Mouse (Mus musculus): ENCODE results near the gene Gm11939. TPM values are rescaled to one million over a fixed set of nuclear protein-coding genes. Genes with fewer than 3 reads are reported as not detected.
"Not testable (repeated sequence)": the region's sequence is repeated elsewhere in the genome, so short reads cannot be mapped to it uniquely, and the experiment has no call there.

Gene Gm11939
- total RNA-seq (2021): not detected
- long read RNA-seq, experiment 1: 0 reads
- long read RNA-seq, experiment 2: 0 reads

DNA sequence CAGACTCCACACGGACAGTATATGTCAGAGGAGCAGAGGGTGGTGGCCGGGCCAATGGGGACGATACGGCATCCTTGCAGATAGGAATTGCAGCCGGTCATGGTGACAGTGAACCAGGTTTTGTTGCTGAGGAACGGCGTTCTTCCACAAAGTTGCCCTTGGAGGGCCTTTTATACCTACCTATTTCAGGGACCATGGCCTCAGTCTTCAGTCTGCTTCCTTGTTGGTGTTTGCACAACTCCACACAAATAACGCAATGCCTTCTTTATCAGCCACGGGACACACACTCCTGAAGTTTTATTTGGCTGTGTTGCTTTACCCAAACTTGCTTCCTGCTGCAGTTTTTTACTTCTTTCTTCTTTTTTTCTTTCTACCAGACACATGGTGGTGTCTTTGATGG, at the start of gene Gm11939:
TSS of gene Gm11939 (minus strand) at position 101 of the 400 bp plus-strand sequence.
- intact Hi-C loops (cut with DNase I; ENCODE audit: low total_unique reads): no loop called here

DNA sequence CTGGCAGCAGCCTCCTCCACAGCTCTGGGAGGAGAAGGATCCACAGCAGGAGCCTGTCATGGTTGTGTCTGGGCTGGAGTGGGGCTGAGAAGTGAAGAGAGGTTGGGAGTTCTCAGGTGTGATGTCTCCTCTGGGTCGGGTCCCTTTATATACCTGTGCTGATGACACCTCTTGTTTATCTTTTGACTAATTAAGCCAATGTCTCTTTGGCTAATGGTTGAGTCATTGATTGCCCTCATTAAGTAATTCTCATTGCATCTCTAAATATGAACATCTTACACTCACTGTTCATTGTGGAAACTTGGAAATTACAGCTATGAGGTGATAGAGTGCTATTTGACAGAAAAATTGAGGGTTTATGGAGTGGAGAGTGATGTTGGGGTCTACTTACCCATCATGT, 43.9 kb upstream of the Gm11939 start, which contains the start of gene Gm11938:
TSS of gene Gm11938 (minus strand) at position 101 of the 400 bp plus-strand sequence.
- DNase-seq; intact Hi-C loops (cut with DNase I; ENCODE audit: low total_unique reads): not testable (repeated sequence)

More for the DNA sequence above, at the start of gene Gm11939:
- DNase-seq: no peak

DNA sequence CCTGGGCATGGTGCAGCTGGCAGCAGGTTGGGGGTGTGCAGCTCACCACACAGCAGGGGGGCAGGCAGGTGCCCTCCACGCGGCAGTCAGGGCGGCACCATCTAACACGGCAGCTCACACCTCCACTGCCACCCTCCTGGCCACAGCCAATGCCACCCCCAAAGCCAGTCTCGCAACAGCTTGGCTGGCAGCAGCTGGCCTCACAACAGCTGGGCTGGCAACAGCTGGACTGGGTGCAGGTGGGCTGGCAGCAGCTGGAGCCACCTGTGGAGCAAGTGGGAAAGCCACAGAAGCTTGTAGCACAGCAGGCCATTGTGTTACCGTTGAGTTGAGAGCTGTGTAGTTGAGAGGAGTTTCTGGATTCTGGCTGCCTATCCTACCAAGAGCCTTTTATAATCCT, 38.5 kb upstream of the Gm11939 start, which contains the start of gene Krtap9-3:
TSS of gene Krtap9-3 (minus strand) at position 364 of the 400 bp plus-strand sequence.
- intact Hi-C loops (cut with DNase I; ENCODE audit: low total_unique reads); DNase-seq: not testable (repeated sequence)

DNA sequence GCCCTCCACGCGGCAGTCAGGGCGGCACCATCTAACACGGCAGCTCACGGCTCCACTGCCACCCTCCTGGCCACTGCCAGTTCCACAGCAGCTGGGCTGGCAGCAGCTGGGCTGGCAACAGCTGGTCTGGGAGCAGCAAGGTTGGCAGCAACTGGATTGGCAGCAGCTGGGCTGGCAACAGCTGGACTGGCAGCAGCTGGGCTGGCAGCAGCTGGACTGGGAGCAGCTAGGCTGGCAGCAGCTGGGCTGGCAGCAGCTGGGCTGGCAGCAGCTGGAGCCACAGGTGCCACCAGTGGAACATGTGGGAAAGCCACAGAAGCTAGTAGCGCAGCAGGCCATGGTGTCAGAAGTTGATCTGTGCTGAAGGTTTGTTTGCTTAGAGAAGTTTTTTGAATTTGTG, 31.7 kb upstream of the Gm11939 start, which contains the start of gene Krtap1-3:
TSS of gene Krtap1-3 (minus strand) at position 359 of the 400 bp plus-strand sequence.
- no peak for DNase-seq
- intact Hi-C loops (cut with DNase I; ENCODE audit: low total_unique reads): no loop called here

DNA sequence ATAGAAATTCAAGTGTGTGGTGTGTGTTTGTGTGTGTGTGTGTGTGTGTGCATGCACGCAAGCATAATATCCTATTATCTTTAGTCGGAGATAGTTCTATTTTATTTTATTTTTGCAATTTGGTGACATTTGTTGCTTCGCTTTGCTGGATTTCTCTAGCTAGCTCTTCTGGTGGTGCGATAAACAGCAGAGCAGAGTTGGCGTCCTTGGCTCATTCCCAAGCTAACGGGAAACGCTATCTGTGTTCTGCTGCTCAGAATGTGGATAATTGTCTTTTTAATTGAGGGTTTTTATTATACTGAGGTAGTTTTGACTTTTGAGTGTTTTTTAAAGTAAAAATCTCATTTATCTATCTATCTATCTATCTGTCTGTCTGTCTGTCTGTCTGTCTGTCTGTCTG, 25.8 kb upstream of the Gm11939 start:
- no peak for DNase-seq
- intact Hi-C loops (cut with DNase I; ENCODE audit: low total_unique reads): no loop called here

DNA sequence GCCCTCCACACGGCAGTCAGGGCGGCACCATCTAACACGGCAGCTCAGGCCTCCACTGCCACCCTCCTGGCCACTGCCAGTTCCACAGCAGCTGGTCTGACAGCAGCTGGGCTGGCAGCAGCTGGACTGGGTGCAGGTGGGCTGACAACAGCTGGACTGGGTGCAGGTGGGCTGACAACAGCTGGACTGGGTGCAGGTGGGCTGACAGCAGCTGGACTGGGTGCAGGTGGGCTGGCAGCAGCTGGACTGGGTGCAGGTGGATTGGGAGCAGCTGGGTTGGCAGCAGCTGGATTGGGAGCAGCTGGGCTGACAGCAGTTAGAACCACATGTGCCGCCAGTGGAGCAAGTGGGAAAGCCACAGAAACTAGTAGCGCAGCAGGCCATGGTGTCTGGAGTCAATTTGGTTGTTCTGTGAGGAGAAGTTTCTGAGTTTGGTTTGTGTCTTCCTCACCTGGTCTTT, 24.0 kb upstream of the Gm11939 start, which contains the start of gene Krtap1-4:
TSS of gene Krtap1-4 (minus strand) at position 410 of the 460 bp plus-strand sequence.
- intact Hi-C loops (cut with DNase I; ENCODE audit: low total_unique reads): no loop called here
- DNase-seq: no peak

DNA sequence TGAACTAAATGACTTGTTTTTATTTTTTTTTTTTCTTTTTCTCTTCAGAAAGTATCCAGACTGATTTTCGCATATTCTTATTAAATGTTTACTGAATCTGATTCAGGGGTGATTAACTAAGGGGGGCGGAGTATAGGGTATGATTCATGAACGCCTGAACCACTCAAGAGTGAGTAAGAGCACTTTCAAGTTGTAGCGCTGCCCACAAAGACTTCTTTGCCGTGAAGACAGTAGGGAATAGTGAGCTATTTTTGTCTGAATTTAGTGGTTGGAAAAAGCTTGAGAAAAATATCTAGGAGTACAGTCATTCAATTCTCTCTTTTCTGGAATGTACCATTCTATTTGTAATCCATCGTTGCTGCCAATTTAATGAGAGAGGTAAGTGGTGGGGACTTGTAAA, 22.3 kb upstream of the Gm11939 start:
- DNase-seq: no peak
- intact Hi-C loops (cut with DNase I; ENCODE audit: low total_unique reads): no loop called here

DNA sequence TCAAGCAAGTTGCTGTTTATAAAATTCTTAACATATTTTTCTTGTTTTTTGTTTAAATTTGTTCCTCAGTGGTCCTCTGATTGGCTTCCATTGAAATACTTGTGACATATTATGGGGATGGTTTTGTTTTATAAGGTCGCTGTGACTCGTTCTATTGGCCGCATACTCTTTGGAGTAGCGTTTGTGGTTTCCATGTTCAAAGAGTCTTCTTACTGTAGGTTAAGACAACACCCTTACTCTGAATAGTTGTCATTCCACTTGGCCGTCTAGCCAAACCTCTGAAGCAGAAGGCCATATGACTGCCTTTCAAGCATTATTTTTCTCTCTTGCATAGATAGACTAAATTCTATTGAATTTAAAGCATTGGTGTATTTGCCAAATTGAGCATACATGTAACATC, 21.8 kb upstream of the Gm11939 start:
- DNase-seq: no peak
- intact Hi-C loops (cut with DNase I; ENCODE audit: low total_unique reads): no loop called here

DNA sequence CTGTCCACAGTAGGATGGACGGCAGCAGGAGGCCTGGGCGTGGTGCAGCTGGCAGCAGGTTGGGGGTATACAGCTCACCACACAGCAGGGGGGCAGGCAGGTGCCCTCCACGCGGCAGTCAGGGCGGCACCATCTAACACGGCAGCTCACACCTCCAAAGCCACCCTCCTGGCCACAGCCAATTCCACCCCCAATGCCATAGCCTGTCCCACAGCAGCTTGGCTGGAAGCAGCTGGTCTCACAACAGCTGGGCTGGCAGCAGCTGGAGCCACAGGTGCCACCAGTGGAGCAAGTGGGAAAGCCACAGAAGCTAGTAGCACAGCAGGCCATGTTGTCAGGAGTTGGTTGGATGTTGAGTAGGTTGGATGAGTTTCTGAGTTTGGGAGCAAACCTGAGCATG, 21.4 kb upstream of the Gm11939 start, which contains the start of gene Krtap1-5:
TSS of gene Krtap1-5 (minus strand) at position 381 of the 400 bp plus-strand sequence.
- no peak for DNase-seq
- intact Hi-C loops (cut with DNase I; ENCODE audit: low total_unique reads): no loop called here

DNA sequence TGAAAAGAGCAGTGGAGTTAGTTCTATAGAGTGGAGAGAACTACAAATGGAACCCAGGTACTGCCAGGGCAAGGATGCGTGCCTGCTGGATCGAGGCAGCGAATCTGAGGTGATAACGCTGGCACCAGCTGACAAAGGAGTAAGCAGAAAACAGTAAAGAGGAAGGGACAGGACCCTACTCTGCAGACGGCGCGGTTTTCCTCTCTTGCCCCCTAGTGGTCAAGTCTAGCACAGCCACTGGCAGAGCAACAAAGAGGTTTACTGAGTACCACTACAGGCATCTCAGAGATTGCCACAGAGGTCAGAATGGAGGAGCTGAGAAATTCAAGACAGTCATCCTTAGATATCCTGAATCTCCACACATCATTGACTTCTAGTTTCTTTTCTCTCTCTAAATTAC, 14.8 kb upstream of the Gm11939 start:
- intact Hi-C loops (cut with DNase I; ENCODE audit: low total_unique reads): no loop called here
- peak; percentile 52 for DNase-seq

DNA sequence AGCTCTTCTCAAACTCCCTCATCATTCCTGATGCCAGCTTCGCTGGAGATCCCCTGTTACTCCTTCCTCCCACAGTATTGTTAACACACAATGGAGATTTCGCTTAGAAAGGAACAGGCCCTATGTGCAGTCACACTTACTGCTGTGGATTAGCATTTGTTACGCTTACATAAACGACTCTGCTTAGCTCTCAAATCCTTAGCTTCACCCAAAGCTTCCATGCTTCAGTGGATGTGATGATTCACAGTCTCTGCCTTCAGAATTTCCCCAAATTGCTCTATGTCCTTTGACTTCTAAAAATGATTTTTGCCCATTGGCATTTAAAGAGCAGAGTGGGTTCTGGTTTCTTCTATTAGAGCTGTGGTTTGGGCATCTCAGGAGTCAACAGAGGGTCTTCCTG, 13.9 kb upstream of the Gm11939 start:
- intact Hi-C loops (cut with DNase I; ENCODE audit: low total_unique reads): no loop called here

DNA sequence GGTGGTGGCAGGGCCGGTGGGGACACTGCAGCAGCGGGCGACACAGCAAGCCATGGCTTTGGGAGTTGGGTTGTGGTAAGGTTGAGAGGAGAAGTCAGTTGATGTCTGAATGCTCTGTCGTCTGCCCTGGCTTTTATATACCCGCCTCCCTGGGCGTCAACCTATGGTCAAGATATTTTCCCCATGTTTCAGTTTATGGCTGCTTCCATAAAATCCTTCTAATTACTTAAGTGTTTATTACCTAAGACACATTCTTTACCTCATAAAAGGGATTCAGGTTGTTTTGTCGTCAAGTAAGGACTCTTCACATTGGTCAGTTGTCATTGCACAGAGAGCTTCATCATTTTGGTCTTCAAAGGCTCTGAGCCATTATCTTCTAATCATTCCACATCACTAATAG, 7.3 kb upstream of the Gm11939 start, which contains the start of gene Krtap3-1:
TSS of gene Krtap3-1 (minus strand) at position 101 of the 400 bp plus-strand sequence.
- intact Hi-C loops (cut with DNase I; ENCODE audit: low total_unique reads): no loop called here

More for the DNA sequence above, 13.9 kb upstream of the Gm11939 start:
- DNase-seq: no peak

DNA sequence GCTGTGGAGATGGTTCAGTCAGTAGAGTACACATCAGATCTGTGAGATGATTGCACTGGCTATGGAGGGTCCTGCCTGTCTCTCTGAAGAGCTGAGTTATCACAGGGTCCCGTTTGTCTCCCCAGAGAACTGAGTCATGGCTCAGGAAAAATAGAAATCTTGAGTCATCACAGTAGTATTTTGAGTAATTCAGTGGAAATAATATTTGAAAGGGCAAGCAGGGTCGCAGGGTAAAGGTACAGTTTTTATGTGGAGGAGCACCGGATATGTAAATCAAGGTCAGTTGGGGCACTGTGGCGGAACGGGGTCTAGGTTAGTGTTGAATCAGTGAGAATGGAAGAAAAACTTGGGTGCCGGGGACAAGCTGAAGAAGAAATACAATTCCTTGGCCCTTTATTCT, 3.3 kb upstream of the Gm11939 start:
- no peak for DNase-seq
- intact Hi-C loops (cut with DNase I; ENCODE audit: low total_unique reads): no loop called here

More for the DNA sequence above, 7.3 kb upstream of the Gm11939 start, which contains the start of gene Krtap3-1:
- no peak for DNase-seq

DNA sequence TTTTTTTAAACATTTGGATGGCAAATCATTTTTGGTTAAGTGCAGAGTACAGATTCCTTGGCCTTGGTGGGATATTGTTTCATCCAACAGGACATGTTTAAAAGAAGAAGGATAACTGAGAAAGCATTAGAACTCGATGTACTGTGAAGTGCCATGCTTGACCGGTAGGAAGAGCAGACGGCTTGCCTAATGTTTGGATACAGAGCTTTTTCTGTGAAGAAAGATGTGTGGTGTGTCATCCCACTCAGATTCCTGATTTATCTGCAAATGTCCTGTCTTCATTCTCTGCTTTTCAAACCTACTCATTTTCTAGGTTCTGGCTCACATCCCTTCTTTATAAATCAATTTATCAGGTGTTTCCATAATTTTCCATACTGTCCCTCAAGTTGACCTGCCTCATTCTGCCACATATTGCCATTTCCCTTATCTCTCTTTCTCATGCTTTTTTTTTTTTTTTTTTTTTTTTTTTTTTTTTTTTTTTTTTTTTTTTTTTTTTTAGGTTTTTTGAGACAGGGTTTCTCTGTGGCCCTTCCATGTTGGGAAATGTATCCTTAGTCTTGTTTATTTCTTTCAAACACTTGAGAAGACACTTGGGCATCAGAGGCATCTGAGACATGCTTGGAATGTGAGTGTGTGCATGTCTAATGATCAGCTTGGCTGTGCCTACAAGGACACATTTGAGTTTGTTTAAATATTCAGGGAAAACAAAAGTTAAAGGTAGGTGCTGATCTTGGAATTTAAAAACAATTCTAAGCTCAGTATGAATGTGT, 1.1 kb downstream of the Gm11939 start:
- DNase-seq: no peak
- intact Hi-C loops (cut with DNase I; ENCODE audit: low total_unique reads): no loop called here

DNA sequence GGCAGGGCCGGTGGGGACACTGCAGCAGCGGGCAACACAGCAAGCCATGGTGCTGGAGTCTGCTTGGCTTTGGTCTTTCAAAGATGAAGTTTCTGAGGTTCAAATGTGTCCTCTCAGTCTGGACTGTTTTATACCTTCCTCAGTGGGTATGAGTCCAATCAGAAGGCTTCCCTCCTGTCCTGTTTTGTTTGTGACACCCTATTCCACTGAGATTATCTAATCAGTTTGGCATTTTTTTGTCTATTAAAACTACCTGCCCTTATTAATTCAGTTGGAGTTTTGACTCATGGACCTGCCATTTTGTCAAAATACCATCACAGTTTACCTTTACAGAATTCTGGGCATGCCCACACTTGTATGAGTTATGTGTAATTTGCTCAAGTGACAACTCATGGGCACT, 2.5 kb downstream of the Gm11939 start, which contains the start of gene Krtap3-2:
TSS of gene Krtap3-2 (minus strand) at position 101 of the 400 bp plus-strand sequence.
- intact Hi-C loops (cut with DNase I; ENCODE audit: low total_unique reads): no loop called here
- DNase-seq: no peak

DNA sequence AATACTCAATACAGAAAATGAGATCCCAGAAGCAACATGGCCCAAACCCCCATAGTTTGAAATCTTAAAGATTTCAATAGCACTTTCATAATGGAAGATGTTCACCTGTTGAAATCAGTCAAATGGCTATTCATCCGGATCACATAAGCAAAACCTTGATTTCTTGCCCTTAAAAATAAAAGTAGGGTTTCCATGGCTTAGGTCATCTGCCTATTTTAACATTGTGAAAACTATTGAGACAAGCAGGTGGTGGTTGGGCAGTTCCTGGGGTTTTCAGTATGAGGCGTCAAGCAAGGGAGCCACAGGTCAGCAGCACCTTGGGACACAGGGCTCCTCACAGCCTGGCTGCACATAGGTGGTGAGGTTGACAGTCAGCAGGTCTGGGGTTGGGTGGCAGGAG, 3.1 kb downstream of the Gm11939 start:
- intact Hi-C loops (cut with DNase I; ENCODE audit: low total_unique reads): no loop called here
- DNase-seq: no peak

DNA sequence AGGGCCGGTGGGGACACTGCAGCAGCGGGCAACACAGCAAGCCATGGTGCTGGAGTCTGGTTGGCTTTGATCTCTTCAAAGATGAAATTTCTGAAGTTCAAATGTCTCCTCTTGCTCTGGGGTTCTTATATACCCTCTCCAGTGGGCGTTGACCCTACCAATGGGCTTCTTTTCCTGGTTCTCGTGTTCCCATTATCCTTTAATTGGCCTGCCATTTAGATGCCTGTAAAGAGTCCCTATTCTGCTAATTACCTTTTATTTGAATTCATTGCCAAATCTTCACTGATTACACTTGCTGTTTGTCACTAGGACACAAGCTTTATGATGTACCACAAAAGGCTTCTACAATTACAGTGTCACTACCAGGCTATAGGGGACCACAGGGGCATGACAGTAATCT, 8.5 kb downstream of the Gm11939 start, which contains the start of gene Krtap3-3:
TSS of gene Krtap3-3 (minus strand) at position 101 of the 400 bp plus-strand sequence.
- no peak for DNase-seq
- intact Hi-C loops (cut with DNase I; ENCODE audit: low total_unique reads): no loop called here

DNA sequence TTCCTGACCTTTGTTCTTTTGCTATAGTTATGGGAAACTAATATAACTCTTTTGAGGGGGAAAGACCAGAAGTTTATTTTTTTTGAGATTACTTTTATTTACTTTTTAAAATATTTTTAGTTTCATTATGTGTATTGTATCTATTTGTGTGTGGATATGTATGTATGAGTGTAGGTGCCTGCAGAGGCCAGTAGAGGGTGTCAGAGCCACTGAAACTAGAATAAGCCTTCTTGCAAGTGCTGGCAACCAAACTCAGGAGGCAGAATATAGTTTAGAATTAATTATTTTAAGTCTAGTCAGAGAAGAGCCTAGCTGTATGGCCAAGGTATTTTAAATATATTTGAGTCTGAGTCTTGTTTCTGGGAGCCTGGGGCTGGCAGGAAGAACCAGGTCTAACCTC, 11.4 kb downstream of the Gm11939 start:
- no peak for DNase-seq
- intact Hi-C loops (cut with DNase I; ENCODE audit: low total_unique reads): no loop called here

DNA sequence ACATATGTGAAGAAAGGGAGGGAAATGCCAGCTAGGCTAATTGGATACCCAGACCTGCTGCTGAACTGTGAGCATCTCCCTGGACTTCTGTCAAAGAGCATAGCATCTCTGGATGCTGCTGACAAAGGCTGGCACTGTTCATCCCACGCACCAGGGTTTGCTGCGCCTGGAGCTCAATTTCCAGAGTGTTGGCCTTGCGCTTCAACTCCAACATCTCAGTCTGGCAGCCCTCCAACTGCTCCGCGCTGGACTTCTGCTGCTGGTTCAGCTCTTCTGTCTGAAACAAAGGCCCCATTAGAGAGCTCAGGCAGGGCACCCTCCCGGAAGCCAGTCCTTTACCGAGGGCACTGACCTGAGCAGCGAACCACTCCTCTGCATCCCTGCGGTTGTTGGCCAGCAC, 19.5 kb downstream of the Gm11939 start:
- DNase-seq: peak; percentile 8
- intact Hi-C loops (cut with DNase I; ENCODE audit: low total_unique reads): no loop called here

DNA sequence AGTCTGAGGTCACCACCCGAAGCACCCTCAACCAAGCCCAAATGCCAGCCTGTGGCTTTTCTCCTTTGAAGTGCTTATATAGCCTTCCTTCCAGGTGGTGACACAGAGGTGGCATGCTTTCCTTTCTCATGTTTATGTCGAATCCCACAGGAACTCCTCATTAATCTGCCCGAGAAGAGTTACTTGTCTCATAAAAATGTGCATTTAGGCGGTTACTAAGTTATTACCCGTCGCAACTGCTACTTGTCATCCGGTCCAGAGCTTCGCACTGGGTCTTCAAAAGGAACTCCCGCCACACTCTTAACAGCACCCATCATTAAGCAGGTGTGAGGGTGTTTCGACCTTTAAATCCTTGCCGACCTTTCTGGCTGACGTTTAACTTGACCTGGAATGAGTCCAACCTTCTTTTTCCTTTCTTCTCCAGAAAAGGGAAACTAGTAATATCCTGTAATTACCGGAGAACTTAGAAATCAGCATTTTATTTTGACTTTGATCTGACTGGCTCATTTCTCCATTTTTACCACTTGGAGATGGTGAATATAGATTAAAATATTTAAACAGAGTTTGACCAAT, 37.9 kb downstream of the Gm11939 start, which contains the start of gene Krt39:
TSS of gene Krt39 (minus strand) at position 51 of the 573 bp plus-strand sequence.
- DNase-seq: no peak
- intact Hi-C loops (cut with DNase I; ENCODE audit: low total_unique reads): no loop called here

Data from gastrocnemius, postnatal 14 days (tissue).